Mouse (Mus musculus): Measurements from ENCODE around the gene Igfals. TPM values are rescaled to one million over a fixed set of nuclear protein-coding genes. Genes with fewer than 3 reads are reported as not detected.

Igfals gene
- total RNA-seq (2014; rRNA removed) (0.52 TPM in 1 of 2 replicates, not detected in the other), polyA plus RNA-seq (2015; fragmentation: Nextera tagmentation; extraction: Ambion mirVana) (0.18 and 0.29 TPM in 2 replicates)

- H3K9me3 ChIP-seq (ENCODE audit: low read length) = no peaks in the 10 kb centered on the region
- H3K4me1 ChIP-seq (ENCODE audit: insufficient read depth, low read length) = no peaks in the 10 kb centered on the region
- ATAC-seq (no peak), DNase-seq (ENCODE audit: low spot score) (no peak)
- no peak within 1 kb of the TSS for H3K4me3 ChIP-seq (ENCODE audit: low read length)
- H3K27me3 ChIP-seq (ENCODE audit: insufficient read depth, low read length) = no peaks in the 10 kb centered on the region
- TF ChIP-seq CTCF (IDR thresholded peaks at IDR 0.05; ENCODE audit: low read depth) = no peak
- no peak within 1 kb of the TSS for H3K9ac ChIP-seq (replicated peaks; ENCODE audit: low read length)
- peaks cover 40% of the 10 kb centered on the region for H3K36me3 ChIP-seq (ENCODE audit: insufficient read depth, low read length)
- H3K27ac ChIP-seq = no peak within 1 kb of the TSS
- no peak within 1 kb of the TSS for H3K4me2 ChIP-seq (ENCODE audit: low read depth, low read length)
- 91% methylated on average over 8 of the region's 8 CpGs for WGBS
Measured at GRCm38 (mm10) chr17:24865776-24866175, at the start of gene Igfals. TSS of gene Igfals (plus strand) at chr17:24865997.

GRCm38 (mm10) chr17:24817503-24817902, 48.3 kb upstream of the Igfals start:
- ATAC-seq = no peak
- TF ChIP-seq CTCF (IDR thresholded peaks at IDR 0.05; ENCODE audit: low read depth) = peak; percentile 54
- Histone ChIP-seq H3K9ac (replicated peaks; ENCODE audit: low read length) (no peak overlapping the region), H3K4me2 (ENCODE audit: low read depth, low read length) (no peak overlapping the region), H3K36me3 (ENCODE audit: insufficient read depth, low read length) (no peaks in the 10 kb centered on the region), H3K27ac (no peak overlapping the region), H3K4me1 (ENCODE audit: insufficient read depth, low read length) (no peaks in the 10 kb centered on the region), H3K9me3 (ENCODE audit: low read length) (no peaks in the 10 kb centered on the region), H3K4me3 (ENCODE audit: low read length) (no peak overlapping the region), H3K27me3 (ENCODE audit: insufficient read depth, low read length) (peaks cover 6% of the 10 kb centered on the region; the same call in 1 of the 2 replicates)
- DNase-seq (ENCODE audit: low spot score) = peak; percentile 43
- WGBS = 50% methylated on average over 1 of the region's 1 CpGs

- 56% methylated on average over 6 of the region's 6 CpGs for WGBS
Measured at GRCm38 (mm10) chr17:24818172-24818571, 47.6 kb upstream of the Igfals start.

GRCm38 (mm10) chr17:24819469-24819868, 46.3 kb upstream of the Igfals start:
- DNase-seq (ENCODE audit: low spot score) = no peak

More at GRCm38 (mm10) chr17:24818172-24818571, 47.6 kb upstream of the Igfals start:
- Histone ChIP-seq H3K36me3 (ENCODE audit: insufficient read depth, low read length) (no peaks in the 10 kb centered on the region), H3K9ac (replicated peaks; ENCODE audit: low read length) (no peak overlapping the region), H3K27me3 (ENCODE audit: insufficient read depth, low read length) (peaks cover 6% of the 10 kb centered on the region; the same call in 1 of the 2 replicates), H3K27ac (no peak overlapping the region), H3K4me3 (ENCODE audit: low read length) (no peak overlapping the region), H3K4me1 (ENCODE audit: insufficient read depth, low read length) (no peaks in the 10 kb centered on the region), H3K9me3 (ENCODE audit: low read length) (no peaks in the 10 kb centered on the region), H3K4me2 (ENCODE audit: low read depth, low read length) (no peak overlapping the region)
- no peak for ATAC-seq
- DNase-seq (ENCODE audit: low spot score) = no peak
- TF ChIP-seq CTCF (IDR thresholded peaks at IDR 0.05; ENCODE audit: low read depth) = no peak

GRCm38 (mm10) chr17:24821351-24822280, 44.2 kb upstream of the Igfals start:
- Histone ChIP-seq H3K4me3 (ENCODE audit: low read length) (no peak overlapping the region), H3K9ac (replicated peaks; ENCODE audit: low read length) (no peak overlapping the region), H3K27me3 (ENCODE audit: insufficient read depth, low read length) (peaks cover 6% of the 10 kb centered on the region; the same call in 1 of the 2 replicates), H3K27ac (no peak overlapping the region), H3K9me3 (ENCODE audit: low read length) (no peaks in the 10 kb centered on the region), H3K36me3 (ENCODE audit: insufficient read depth, low read length) (no peaks in the 10 kb centered on the region), H3K4me1 (ENCODE audit: insufficient read depth, low read length) (no peaks in the 10 kb centered on the region), H3K4me2 (ENCODE audit: low read depth, low read length) (no peak overlapping the region)
- WGBS = 48% methylated on average over 3 of the region's 3 CpGs
- no peak for TF ChIP-seq CTCF (IDR thresholded peaks at IDR 0.05; ENCODE audit: low read depth)
- no peak for DNase-seq (ENCODE audit: low spot score)
- ATAC-seq = no peak

More at GRCm38 (mm10) chr17:24819469-24819868, 46.3 kb upstream of the Igfals start:
- 69% methylated on average over 2 of the region's 2 CpGs for WGBS
- ATAC-seq = no peak
- Histone ChIP-seq H3K27ac (no peak overlapping the region), H3K27me3 (ENCODE audit: insufficient read depth, low read length) (peaks cover 6% of the 10 kb centered on the region; the same call in 1 of the 2 replicates), H3K9me3 (ENCODE audit: low read length) (no peaks in the 10 kb centered on the region), H3K9ac (replicated peaks; ENCODE audit: low read length) (no peak overlapping the region), H3K4me2 (ENCODE audit: low read depth, low read length) (no peak overlapping the region), H3K4me3 (ENCODE audit: low read length) (no peak overlapping the region), H3K36me3 (ENCODE audit: insufficient read depth, low read length) (no peaks in the 10 kb centered on the region), H3K4me1 (ENCODE audit: insufficient read depth, low read length) (no peaks in the 10 kb centered on the region)
- TF ChIP-seq CTCF (IDR thresholded peaks at IDR 0.05; ENCODE audit: low read depth) = no peak

- WGBS = 76% methylated on average over 8 of the region's 8 CpGs
- Histone ChIP-seq H3K27me3 (ENCODE audit: insufficient read depth, low read length) (no peaks in the 10 kb centered on the region), H3K27ac (no peak within 1 kb of the TSS), H3K4me2 (ENCODE audit: low read depth, low read length) (no peak within 1 kb of the TSS), H3K9ac (replicated peaks; ENCODE audit: low read length) (no peak within 1 kb of the TSS), H3K36me3 (ENCODE audit: insufficient read depth, low read length) (no peaks in the 10 kb centered on the region), H3K4me1 (ENCODE audit: insufficient read depth, low read length) (no peaks in the 10 kb centered on the region), H3K9me3 (ENCODE audit: low read length) (no peaks in the 10 kb centered on the region), H3K4me3 (ENCODE audit: low read length) (no peak within 1 kb of the TSS)
- no peak for TF ChIP-seq CTCF (IDR thresholded peaks at IDR 0.05; ENCODE audit: low read depth)
- ATAC-seq (no peak), DNase-seq (ENCODE audit: low spot score) (no peak)
Measured at GRCm38 (mm10) chr17:24839842-24840241, 26.0 kb upstream of the Igfals start, which contains the start of gene Hagh. TSS of gene Hagh (plus strand) at chr17:24840143.
